Mouse (Mus musculus) kidney, adult 8-10 months (tissue): ENCODE results near the gene Klk12.

Experiments used
- DNase-seq, 2 experiments: peaks; one replicate each; pipeline ENCODE4 v3.0.0; 2022

The Klk12 gene

DNA sequence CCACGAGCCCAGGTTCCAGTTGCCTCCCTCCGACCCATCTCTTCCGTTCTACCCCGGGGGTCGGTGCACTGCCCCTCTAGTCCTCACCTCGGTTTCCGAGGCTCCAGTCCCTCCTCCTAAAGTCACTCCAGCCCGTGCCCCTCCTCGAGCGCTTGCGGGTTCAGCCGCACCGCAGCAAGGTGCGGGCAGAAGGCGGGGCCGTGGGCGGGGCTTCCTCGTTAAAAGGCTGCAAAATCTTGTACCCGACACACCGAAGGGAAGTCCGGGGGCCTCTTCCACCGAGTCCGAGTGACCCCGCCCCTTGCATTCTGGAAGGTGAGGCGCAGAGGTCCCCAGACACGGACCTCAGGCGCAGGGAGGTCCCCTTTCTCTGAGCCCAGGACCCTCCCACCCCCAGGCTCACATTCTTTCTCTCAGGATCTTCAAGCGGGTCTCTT is 28.7 kb downstream of the Klk12 start, which contains the start of gene Klk8:
Gene Klk8 (plus strand): TSS at position 245 of the 437 bp plus-strand sequence.
- no peak for DNase-seq

DNA sequence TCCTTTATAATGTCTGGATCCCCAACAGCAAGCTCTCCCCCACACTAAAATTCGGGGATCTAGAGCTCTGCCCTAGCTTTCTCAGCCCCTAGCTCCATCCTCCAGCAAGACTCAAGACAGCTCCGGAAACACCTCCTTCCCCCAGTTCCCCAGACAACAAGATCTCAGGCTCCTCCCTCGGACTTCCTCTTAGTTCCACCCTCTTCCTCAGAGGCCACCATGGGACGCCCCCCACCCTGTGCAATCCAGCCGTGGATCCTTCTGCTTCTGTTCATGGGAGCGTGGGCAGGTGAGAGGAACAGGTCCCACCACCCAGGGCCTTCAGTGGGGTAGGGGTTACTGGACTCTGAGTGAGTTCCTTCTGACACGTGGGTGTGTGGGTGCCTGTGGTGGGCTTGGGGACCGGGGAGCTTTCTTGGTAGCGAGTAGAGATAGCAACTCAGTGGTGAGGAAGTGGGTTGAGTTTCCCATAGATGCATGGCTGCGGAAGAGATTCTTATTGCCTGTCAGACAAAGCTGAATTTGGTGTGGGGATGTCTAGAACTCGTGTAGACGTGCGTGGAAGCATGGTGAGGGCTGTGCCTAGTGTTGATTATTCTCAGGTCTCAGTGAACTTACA is 29.3 kb downstream of the Klk12 start:
- DNase-seq: no peak

DNA sequence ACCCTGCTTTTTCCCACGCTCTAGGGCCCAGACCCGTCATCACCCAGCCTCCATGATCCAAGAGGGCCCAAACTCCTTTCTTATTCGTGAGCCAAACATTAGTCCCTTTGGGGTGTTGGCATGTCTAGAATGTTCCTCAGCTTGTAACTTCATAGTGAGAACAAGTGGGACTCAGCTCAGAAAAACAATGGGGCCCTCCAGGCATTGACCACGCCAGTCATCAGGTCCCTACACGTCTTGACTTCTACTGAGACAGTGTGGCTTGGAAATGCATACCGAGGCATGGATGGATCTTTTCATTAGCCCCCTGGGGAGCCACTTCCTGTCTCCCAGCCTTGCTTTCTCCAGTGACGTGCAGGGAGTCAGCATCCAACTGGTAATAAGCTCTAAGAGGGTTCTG is 31.2 kb downstream of the Klk12 start:
- DNase-seq: no peak

- no peak for DNase-seq
Measured at GRCm38 (mm10) chr7:43810994-43811393, 42.3 kb downstream of the Klk12 start, which contains the start of gene Klk7. Gene Klk7 (plus strand): TSS chr7:43811294.

- DNase-seq: no peak
Measured at GRCm38 (mm10) chr7:43815211-43815610, 46.5 kb downstream of the Klk12 start.

- DNase-seq: no peak
Measured at GRCm38 (mm10) chr7:43816746-43817145, 48.0 kb downstream of the Klk12 start.

DNA sequence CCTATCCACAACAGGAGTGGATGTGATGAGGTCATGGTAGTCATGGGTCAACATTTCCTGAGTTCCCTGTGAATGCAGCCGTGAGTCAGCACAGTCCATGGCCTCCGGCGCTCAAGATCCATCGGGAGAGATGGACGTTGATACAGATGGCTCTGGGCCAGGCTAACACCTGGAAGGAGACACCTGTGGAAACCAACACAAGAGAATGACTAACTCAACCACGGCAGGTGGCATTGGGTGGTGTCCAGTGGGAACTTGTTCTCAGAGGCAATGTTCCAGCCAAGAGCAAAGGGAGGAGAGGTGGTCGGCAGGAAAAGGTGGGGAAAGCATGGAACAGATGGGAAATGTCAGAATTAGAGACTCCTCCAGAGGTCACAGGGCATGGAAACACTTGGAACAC is 52.9 kb downstream of the Klk12 start:
- DNase-seq: no peak
